Mouse (Mus musculus) splenic B cell, adult 2 months (primary cell): ENCODE results near the gene Dnah10.

Experiments
- DNase-seq: peaks from one replicate; pipeline ENCODE4 v3.0.0-alpha.2; 2011; ENCODE audit warnings: low read depth, low spot score
- H3K27me3 ChIP-seq: 2 replicates; pipeline ENCODE4 v1.6.1; 2012; ENCODE audit warnings: mild to moderate bottlenecking, low read length, moderate library complexity, mixed read lengths; ENCODE audit not compliant: control insufficient read depth, poor library complexity, insufficient read depth, severe bottlenecking
- H3K36me3 ChIP-seq: 2 replicates; pipeline ENCODE4 v1.6.1; 2012; ENCODE audit warnings: mild to moderate bottlenecking, low read length, moderate library complexity, mixed read lengths; ENCODE audit not compliant: control insufficient read depth, poor library complexity, insufficient read depth, severe bottlenecking

Gene Dnah10

DNA sequence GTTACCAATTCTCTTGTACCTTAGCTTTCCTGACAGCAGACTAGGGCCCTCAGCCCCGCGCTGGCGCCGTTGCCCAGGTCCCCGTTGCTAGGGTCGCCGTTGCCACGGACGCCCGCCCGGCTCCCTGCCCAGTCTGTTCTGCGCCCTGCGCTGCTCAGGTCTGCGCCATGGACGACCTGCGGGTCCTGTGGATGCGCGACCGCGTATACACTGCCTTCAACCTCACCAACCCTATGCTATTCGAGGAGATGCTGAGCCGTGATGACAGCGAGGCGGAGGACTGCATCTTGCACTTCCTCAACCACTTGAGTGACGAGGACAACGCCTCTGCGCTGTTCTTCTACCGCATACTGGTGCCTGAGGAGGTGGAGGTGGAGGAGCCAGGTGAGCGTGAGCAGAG is at the start of gene Dnah10:
TSS of gene Dnah10 (plus strand) at position 89 of the 400 bp plus-strand sequence.
- DNase-seq: no peak
- Histone ChIP-seq H3K27me3 (peaks cover 2% of the 10 kb centered on the region), H3K36me3 (peaks cover 4% of the 10 kb centered on the region; the same call in 1 of the 2 replicates)

- peaks cover 18% of the 10 kb centered on the region; the same call in 1 of the 2 replicates for H3K36me3 ChIP-seq
- no peak for DNase-seq
- H3K27me3 ChIP-seq: no peaks in the 10 kb centered on the region
These were observed 11.1 kb upstream of the Dnah10 start for GRCm38 (mm10) chr5:124713741-124714140.

DNA sequence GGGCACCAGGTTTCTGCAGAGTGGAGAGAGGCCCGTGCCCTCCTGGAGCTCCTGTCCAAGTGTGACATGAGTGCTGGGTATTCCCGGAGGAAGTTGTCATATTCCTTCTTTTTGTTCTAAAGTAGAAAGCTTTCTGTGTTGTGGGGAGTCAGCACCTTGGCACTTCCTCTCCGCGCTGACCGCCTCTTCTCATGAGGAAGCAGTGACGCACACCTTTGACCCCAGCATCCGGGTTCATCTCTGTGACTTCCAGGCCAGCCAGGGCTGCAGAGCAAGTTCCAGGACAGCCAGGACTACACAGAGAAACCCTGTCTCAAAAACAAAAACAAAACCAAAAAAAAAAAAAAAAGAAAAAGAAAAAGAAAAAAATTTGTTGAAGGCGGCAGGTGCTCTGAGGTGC is 9.8 kb upstream of the Dnah10 start:
- no peak for DNase-seq
- Histone ChIP-seq H3K27me3 (no peaks in the 10 kb centered on the region), H3K36me3 (peaks cover 20% of the 10 kb centered on the region; the same call in 1 of the 2 replicates)

GRCm38 (mm10) chr5:124717969-124718368 is 6.9 kb upstream of the Dnah10 start:
- Histone ChIP-seq H3K36me3 (peaks cover 19% of the 10 kb centered on the region; the same call in 1 of the 2 replicates), H3K27me3 (no peaks in the 10 kb centered on the region)
- no peak for DNase-seq

- Histone ChIP-seq H3K27me3 (no peaks in the 10 kb centered on the region), H3K36me3 (peaks cover 19% of the 10 kb centered on the region; the same call in 1 of the 2 replicates)
- DNase-seq: no peak
These were observed 6.5 kb upstream of the Dnah10 start for GRCm38 (mm10) chr5:124718396-124718795.

GRCm38 (mm10) chr5:124723125-124723524 is 1.8 kb upstream of the Dnah10 start:
- no peak for DNase-seq
- peaks cover 6% of the 10 kb centered on the region; the same call in 1 of the 2 replicates for H3K36me3 ChIP-seq
- no peaks in the 10 kb centered on the region for H3K27me3 ChIP-seq

GRCm38 (mm10) chr5:124729662-124730206 is 4.8 kb downstream of the Dnah10 start:
- DNase-seq: no peak
- H3K36me3 ChIP-seq: no peaks in the 10 kb centered on the region
- H3K27me3 ChIP-seq: peaks cover 3% of the 10 kb centered on the region

GRCm38 (mm10) chr5:124733961-124734360 is 9.1 kb downstream of the Dnah10 start:
- H3K27me3 ChIP-seq: peaks cover 3% of the 10 kb centered on the region
- no peaks in the 10 kb centered on the region for H3K36me3 ChIP-seq
- DNase-seq: no peak

DNA sequence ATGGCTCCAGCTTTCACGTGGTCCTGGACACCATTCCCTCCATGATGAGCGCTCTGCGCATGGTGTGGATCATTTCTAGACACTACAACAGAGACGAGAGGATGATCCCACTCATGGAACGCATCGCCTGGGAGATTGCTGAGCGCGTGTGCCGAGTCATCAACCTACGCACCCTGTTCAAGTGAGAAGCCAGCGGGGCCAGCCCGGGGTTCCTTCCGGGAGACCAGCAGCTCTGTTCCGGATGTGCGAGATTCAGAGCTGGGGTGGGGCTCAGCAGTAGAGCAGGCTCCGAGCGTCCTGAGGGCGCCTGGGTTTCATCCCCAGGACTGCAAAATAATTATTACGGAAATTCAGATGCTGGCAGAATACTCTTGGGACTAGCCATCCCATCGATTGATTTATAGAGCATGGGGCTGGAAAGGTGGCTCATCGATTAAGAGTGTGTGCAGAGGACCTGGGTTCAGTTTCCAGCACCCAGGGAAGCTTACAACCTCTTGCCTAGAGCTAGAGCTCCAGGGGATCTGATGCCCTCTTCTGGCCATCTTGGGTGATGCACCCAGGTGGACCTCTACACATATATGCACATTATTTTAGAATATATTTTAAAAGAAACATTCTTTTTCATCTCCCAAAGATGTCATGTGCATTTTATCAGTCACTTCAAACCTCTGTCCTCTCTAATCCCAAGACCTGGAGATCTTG is 17.2 kb downstream of the Dnah10 start:
- no peak for DNase-seq
- H3K27me3 ChIP-seq: no peaks in the 10 kb centered on the region

GRCm38 (mm10) chr5:124743841-124744240 is 19.0 kb downstream of the Dnah10 start:
- H3K27me3 ChIP-seq: no peaks in the 10 kb centered on the region
- DNase-seq: no peak
- no peaks in the 10 kb centered on the region for H3K36me3 ChIP-seq

More for the DNA sequence above, 17.2 kb downstream of the Dnah10 start:
- no peaks in the 10 kb centered on the region for H3K36me3 ChIP-seq

DNA sequence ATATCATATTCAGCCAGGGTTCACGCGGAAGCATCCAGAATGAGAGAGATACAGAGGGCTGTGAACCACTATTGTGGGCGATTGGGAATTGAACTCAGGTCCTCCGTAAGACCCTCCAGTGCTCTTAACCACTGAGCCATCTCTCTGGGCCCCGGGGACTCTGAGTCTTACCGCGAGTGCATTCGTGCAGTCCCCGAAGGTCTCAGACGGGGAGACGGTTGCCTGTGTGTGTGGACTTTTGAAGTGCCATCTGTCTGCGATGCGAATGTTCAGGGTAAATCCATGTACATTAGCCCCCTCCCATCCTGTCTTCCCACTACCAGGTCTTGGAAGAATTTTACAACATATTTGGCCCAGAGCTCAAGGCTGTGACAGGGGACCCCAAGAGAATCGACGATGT is 21.3 kb downstream of the Dnah10 start:
- DNase-seq: no peak
- Histone ChIP-seq H3K27me3 (no peaks in the 10 kb centered on the region), H3K36me3 (no peaks in the 10 kb centered on the region)

- no peak for DNase-seq
These were observed 23.4 kb downstream of the Dnah10 start for GRCm38 (mm10) chr5:124748296-124748695.

DNA sequence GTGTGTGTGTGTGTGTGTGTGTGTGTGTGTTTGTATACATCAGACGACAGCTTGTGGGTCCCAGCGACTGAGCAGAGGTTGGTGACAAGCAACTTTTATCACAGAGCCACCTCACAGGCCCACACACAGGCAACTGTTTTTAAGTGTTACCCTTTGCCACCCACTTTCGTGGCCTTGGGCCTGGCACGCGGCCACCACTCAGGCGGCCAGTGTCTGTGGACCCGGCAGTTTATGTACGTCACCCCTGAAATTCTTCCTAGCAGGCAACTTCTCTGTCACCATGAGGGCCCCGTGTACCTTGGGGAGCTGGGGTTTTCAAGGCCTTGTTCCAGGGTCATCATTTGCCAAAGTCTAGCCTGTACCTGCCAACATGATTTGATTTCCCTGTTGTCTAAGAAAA is 26.8 kb downstream of the Dnah10 start:
- H3K27me3 ChIP-seq: no peaks in the 10 kb centered on the region
- no peak for DNase-seq
- H3K36me3 ChIP-seq: no peaks in the 10 kb centered on the region

More at GRCm38 (mm10) chr5:124748296-124748695, 23.4 kb downstream of the Dnah10 start:
- H3K36me3 ChIP-seq: no peaks in the 10 kb centered on the region
- no peaks in the 10 kb centered on the region for H3K27me3 ChIP-seq

DNA sequence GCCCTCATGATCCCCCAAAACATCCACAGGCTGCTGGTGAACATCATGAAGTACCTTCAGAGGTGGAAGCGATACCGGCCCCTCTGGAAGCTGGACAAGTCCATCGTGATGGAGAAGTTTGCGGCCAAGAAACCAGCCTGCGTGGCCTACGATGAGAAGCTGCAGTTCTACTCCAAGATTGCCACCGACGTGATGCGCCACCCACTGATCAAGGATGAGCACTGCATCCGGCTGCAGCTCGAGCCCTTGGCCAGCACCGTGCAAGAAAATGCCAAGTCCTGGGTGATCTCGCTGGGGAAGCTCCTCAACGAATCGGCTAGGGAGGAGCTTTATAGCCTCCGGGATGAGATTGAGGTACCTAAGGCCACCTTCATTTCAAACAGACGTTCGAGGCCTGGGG is 36.1 kb downstream of the Dnah10 start:
- no peaks in the 10 kb centered on the region for H3K27me3 ChIP-seq
- DNase-seq: no peak
- H3K36me3 ChIP-seq: no peaks in the 10 kb centered on the region

DNA sequence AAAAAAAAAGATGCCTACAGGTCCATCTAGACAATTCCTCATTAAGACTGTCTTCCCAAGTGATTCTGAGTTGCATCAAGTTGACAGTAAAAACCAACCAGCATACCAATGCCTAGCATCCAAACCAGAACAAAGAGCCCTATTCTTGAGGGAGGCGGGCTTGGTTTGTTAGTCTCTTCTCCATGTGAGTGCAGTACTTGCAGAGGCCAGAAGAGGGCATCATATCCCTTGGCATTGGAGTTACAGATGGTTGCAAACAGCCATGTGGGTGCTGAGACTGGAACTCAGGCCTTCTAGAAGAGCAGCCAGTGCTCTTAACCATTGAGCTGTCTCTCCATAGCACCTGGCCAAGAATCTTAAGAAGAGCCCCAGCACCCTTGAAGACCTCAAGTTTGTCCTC is 36.9 kb downstream of the Dnah10 start:
- DNase-seq: peak; percentile 17
- no peaks in the 10 kb centered on the region for H3K36me3 ChIP-seq

More for the DNA sequence above, 36.9 kb downstream of the Dnah10 start:
- no peaks in the 10 kb centered on the region for H3K27me3 ChIP-seq
